Mouse (Mus musculus) left cerebral cortex, postnatal 4 days (tissue): ENCODE measurements around the gene Psmc3. TPM values are rescaled to one million over a fixed set of nuclear protein-coding genes. Genes with fewer than 3 reads are reported as not detected.
"Not testable (repeated sequence)": the region's sequence is repeated elsewhere in the genome, so short reads cannot be mapped to it uniquely, and the experiment has no call there.

Experiments used
- DNase-seq: peaks from one replicate; pipeline ENCODE4 v3.0.0-alpha.2; 2022
- intact Hi-C: fragments of 180-260 bp; cut with DNase I; formaldehyde crosslinking; loops from one replicate; pipeline ENCODE4 v1.15.1; 2025
- total RNA-seq, 2 experiments: library from RNA; stranded (reverse); gene quantifications; 2 replicates each; pipeline ENCODE4 v1.2.3; 2021

The Psmc3 gene
- 100 to 1,000 TPM; 190 to 192 TPM for total RNA-seq

- DNase-seq, result peak; percentile 98
- intact Hi-C loops, result no loop called here
These were observed at the start of gene Psmc3 for GRCm38 (mm10) chr2:91053934-91054382. TSS of gene Psmc3 (plus strand) at chr2:91054009.

GRCm38 (mm10) chr2:91008536-91008935, 45.3 kb upstream of the Psmc3 start:
- intact Hi-C loops, result no loop called here

DNA sequence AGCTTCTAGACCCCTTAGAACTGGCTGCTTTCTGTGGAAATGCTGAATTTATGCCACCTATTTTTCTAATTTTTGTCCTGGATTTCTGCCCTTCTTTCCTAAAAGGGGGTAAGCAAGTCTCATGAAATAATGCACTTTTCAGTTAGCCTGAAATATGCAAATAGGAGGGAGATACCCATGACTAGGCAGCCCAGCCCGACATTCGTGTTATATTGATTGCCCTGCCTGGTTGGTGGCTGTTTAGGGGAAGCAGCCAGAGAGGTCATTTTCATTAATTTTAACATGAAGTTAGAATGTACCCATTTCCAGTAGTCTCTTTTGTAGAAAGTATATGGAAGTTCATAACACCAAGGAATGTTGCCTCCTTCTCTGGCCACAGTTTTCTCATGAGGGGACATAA, 39.9 kb upstream of the Psmc3 start:
- DNase-seq, result no peak
- intact Hi-C loops, result loop anchor here (10.0 kb wide), 1 partner anchor 149 kb away; no protein-coding TSS in a partner anchor

More at GRCm38 (mm10) chr2:91008536-91008935, 45.3 kb upstream of the Psmc3 start:
- DNase-seq, result no peak

DNA sequence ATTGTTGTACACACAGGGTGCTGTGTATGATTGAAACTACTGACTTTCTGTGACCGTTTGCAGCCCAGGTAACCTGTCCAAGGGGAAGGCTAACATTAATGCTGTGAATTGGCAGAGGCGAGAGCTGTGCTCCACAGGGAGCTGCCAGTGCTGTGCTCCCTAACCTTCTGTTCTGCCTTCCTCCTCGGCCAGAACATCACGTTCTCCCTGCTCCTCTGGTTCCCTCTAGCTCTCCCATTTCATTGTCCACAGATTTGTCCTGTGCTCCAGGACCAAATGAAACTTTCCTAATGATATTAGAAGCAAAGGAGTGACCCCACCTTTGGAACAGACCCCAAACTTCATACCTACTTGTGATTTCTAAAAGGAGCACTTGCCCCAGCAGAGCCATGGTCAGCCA, 38.4 kb upstream of the Psmc3 start:
- DNase-seq, result no peak
- intact Hi-C loops, result loop anchor here (10.0 kb wide), 1 partner anchor 151 kb away; no protein-coding TSS in a partner anchor

DNA sequence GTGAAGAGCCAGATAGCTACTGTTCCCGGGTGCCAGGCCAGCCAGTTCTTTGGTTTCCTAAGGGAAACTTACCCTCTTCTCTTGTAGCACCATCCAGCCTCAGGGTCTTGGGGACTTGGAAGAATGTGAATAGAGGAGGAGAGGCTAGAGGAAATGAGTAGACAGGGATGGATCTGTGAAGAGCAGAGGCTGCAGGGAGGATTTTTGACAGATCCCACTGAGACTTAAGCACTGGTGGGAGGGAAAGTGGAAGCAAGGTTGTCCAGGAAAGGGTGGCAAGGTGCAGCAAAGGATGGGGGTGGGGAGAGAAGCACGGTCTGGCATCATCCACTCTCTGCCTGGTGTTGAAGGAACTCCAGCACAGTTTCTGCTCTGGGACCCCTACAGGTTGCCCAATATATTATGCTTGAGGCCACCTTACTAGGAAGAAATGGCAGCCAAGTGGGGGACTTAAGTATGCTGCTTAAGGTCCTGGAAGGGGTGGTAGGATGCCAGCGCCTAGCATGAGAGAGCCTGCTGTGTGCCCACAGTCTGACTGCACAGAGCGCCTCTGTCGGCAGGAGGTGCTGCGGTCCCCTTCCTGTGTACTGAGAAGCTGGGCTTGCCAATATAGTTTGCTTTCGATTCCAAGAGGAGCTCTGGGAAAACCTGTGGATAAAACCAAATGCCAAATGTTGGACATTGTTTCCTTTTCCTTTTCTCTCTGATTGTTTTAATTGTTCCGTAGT, 35.6 kb upstream of the Psmc3 start:
- DNase-seq, result peak; percentile 20
- intact Hi-C loops, result loop anchor here (10.0 kb wide), 1 partner anchor 153 kb away; no protein-coding TSS in a partner anchor

GRCm38 (mm10) chr2:91019911-91020310, 33.9 kb upstream of the Psmc3 start:
- no peak for DNase-seq
- intact Hi-C loops, result loop anchor here (10.0 kb wide), 1 partner anchor 155 kb away; no protein-coding TSS in a partner anchor

- DNase-seq, intact Hi-C loops: not testable (repeated sequence)
These were observed 31.5 kb upstream of the Psmc3 start for GRCm38 (mm10) chr2:91022266-91022665.

GRCm38 (mm10) chr2:91023131-91023530, 30.7 kb upstream of the Psmc3 start:
- intact Hi-C loops, result no loop called here
- DNase-seq, result no peak

DNA sequence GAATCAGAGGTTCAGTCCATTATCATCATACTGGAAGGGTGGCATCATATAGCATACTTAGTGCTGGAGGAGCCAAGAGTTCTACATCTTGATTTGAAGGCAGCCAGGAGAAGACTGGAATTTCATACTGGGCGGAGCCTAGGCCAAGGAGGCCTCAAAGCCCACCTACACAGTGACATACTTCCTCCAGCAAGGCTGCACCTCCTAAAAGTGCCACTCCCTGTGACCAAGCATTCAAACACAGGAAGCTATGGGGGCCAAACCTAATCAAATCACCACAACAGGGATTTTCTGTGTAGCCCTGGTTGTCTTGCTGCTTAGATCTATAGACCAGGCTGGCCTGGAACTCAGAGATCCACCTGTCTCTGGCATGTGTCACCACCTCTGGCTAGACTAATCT, 29.9 kb upstream of the Psmc3 start:
- no peak for DNase-seq
- intact Hi-C loops, result no loop called here

GRCm38 (mm10) chr2:91025081-91025516, 28.7 kb upstream of the Psmc3 start:
- DNase-seq, result no peak
- intact Hi-C loops, result no loop called here

GRCm38 (mm10) chr2:91026491-91026890, 27.3 kb upstream of the Psmc3 start:
- no peak for DNase-seq
- intact Hi-C loops, result no loop called here

GRCm38 (mm10) chr2:91027391-91028214, 26.2 kb upstream of the Psmc3 start:
- intact Hi-C loops, result no loop called here
- no peak for DNase-seq

DNA sequence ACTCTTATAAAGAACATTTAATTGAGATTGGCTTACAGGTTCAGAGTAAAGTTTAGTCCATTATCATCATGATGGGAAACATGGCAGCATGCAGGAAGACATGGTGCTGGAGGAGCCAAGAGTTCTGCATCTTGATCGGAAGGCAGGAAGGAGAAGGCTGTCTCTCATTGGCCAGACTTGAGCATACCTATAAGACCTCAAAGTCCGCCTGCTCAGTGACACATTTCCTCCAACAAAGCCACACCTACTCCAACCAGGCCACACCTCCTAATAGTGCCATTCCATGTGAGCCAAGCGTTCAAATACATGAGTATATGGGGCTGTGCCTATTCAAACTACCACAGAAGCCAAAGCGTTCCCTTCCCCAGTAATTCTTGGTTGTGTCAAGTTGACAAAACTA, 22.6 kb upstream of the Psmc3 start:
- DNase-seq, result no peak
- intact Hi-C loops, result no loop called here

DNA sequence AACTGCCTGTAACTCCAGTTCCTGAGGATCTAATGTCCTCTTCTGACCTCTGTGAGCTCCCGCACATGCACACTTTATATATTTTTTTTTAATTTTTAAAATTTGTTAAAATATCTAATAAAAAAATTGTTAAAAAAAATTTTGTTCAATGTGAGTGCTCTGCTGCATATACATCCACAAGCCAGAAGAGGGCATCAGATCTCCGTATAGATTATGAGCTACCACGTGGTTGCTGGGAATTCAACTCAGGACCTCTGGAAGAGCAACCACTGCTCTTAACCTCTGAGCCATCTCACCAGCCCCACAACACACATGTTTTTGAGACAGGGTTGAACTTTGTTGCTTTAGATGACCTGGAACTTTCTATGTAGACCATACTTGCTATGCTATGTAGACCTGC, 20.8 kb upstream of the Psmc3 start:
- DNase-seq, result no peak
- intact Hi-C loops, result no loop called here

DNA sequence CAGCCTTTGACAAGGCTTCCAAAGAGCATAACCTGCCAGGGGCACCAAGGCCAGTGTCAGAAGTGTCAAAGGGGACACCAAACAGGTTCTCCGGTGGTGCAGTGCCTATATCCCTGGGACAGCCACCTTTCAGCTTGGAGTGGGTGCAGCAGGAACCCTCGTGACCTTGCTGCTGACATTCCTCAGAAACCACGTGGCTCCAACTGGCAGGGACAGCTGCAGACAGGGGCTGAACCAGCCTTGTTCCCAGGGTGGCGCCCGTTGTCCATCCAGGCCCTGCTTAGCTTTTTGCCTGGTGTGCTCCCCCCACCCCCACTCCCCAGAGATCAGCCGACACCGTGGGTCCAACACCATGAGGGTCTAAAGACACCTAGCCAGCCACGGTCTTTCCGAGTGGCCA, 18.4 kb upstream of the Psmc3 start, which contains the start of gene Rapsn:
Rapsn (plus strand) TSS at position 236 of the 400 bp plus-strand sequence.
- DNase-seq, result no peak
- intact Hi-C loops, result no loop called here

DNA sequence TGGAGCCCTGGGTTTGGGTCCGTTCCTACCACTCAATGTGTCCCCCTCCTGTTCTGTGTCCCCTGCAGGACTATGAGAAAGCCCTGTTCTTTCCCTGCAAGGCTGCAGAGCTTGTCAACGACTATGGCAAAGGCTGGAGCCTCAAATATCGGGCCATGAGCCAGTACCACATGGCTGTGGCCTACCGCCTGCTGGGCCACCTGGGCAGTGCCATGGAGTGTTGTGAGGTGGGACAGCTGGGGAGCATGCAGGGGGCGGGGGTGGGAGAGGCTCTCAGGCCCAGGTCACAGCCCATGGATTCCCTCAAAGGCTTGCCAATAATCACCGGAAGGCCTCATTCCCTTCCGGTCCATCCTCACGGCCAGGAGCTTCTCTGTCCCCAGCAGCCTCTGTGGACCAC, 12.0 kb upstream of the Psmc3 start:
- DNase-seq, result no peak
- intact Hi-C loops, result no loop called here

GRCm38 (mm10) chr2:91042651-91043398, 11.0 kb upstream of the Psmc3 start:
- no peak for DNase-seq
- intact Hi-C loops, result no loop called here

DNA sequence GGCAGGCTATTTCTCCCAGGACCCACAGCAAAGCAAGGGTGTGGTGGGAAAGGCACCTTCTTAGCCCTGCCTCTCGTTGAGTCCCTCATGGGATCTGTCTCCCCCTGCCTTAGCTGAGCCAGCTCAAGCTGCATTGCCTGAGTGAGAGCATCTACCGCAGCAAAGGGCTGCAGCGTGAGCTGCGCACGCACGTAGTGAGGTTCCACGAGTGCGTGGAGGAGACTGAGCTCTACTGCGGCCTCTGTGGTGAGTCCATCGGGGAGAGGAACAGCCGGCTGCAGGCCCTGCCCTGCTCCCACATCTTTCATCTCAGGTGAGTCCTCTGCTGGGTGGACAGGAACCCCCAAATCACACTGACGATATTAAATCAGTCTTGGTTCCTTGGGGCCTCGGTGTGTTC, 9.1 kb upstream of the Psmc3 start:
- no peak for DNase-seq
- intact Hi-C loops, result no loop called here

- intact Hi-C loops, DNase-seq: not testable (repeated sequence)
These were observed 8.0 kb upstream of the Psmc3 start for GRCm38 (mm10) chr2:91045805-91046204.

GRCm38 (mm10) chr2:91047359-91047758, 6.5 kb upstream of the Psmc3 start:
- intact Hi-C loops, result no loop called here
- DNase-seq, result no peak

DNA sequence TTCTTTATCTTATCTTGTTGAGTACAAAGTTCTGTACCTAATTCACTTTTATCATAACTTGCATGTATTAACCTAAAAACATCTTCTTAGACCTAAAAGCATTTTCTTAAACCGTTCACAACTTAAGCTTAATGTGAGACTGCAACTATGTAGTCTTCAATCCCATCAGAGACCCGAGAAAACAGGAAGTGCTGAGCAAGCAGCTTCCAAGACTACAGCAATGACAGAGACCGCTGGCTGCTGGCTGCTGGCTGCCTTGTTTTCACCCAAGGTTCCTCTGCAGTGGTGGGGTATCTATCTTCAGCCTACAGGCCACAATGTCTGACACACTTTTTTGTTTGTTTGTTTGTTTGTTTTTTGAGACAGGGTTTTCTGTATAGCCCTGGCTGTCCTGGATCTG, 1.9 kb upstream of the Psmc3 start:
- intact Hi-C loops, result no loop called here
- DNase-seq, result no peak
